Mouse (Mus musculus): Measurements from ENCODE around the gene Slc22a2. TPM values are rescaled to one million over a fixed set of nuclear protein-coding genes. Genes with fewer than 3 reads are reported as not detected.
"Not testable (repeated sequence)": the region's sequence is repeated elsewhere in the genome, so short reads cannot be mapped to it uniquely, and the experiment has no call there.

Gene Slc22a2
- 55.6 and 65.6 TPM in 2 replicates for polyA plus RNA-seq (2015; fragmentation: Nextera tagmentation; extraction: Ambion mirVana)

GRCm38 (mm10) chr17:12583991-12584390, at the start of gene Slc22a2:
Gene Slc22a2, plus strand, starts transcription at chr17:12584132.
- Histone ChIP-seq H3K4me2 (ENCODE audit: low read length) (peak within 1 kb of the TSS; percentile 15; the same call in 1 of the 2 replicates), H3K27ac (peak within 1 kb of the TSS; percentile 31; the same call in 1 of the 2 replicates), H3K4me1 (replicated peaks; ENCODE audit: insufficient read depth, low read length) (no peaks in the 10 kb centered on the region), H3K36me3 (ENCODE audit: insufficient read depth, low read length) (no peaks in the 10 kb centered on the region), H3K9me3 (replicated peaks; ENCODE audit: low read length) (no peaks in the 10 kb centered on the region), H3K27me3 (ENCODE audit: insufficient read depth, low read length) (no peaks in the 10 kb centered on the region), H3K4me3 (replicated peaks; ENCODE audit: low read depth, low read length) (no peak within 1 kb of the TSS), H3K9ac (ENCODE audit: low read depth, low read length) (no peak within 1 kb of the TSS)
- DNase-seq (ENCODE audit: low spot score) (peak; percentile 10), ATAC-seq (replicated peaks; ENCODE audit: low FRiP score, low read depth) (peak; percentile 59; the same call in 1 of the 2 replicates)
- 35% methylated on average over 10 of the region's 10 CpGs for WGBS
- no peak for TF ChIP-seq CTCF (IDR thresholded peaks at IDR 0.05; ENCODE audit: low read depth)

DNA sequence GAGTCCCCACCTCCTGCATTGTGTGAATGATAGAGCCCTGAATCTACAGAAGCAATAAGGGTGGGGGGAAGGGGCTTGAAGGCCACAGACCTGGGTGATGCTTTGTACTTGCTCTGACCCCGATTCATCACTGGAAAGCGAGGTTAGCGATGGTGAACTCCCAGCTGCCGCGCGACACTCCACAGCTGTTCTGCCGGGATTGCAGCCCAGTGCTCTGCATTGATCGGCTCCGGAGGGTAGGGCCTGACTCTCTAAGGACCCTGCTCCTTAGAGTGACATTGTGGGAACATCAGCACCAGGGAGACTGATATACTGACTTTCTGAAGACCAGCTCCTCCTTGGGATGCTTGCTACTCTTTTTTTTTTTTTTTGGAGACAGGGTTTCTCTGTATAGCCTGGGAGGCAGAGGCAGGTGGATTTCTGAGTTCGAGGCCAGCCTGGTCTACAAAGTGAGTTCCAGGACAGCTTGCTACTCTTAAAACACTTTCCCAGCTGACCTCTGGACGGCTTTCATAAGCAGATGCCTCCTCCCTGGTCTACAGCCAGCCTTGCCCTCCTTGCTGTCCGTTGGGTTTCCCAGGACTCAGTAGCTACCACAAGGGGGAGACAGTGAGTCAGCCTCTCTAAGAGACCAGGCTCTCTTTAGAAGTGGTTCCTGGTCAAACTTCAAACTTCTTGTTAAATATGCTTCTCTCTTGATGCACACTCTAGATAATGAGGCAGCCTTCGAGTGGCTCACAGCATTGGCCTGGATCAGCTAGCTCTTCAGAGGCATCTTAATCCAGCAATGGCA, 49.4 kb upstream of the Slc22a2 start:
- no peaks in the 10 kb centered on the region for H3K9me3 ChIP-seq (replicated peaks; ENCODE audit: low read length)
- no peak overlapping the region for H3K4me3 ChIP-seq (replicated peaks; ENCODE audit: low read depth, low read length)
- WGBS = 27% methylated on average over 13 of the region's 13 CpGs
- TF ChIP-seq CTCF (IDR thresholded peaks at IDR 0.05; ENCODE audit: low read depth) = peak; percentile 86
- DNase-seq (ENCODE audit: low spot score) = peak; percentile 85
- no peaks in the 10 kb centered on the region for H3K4me1 ChIP-seq (replicated peaks; ENCODE audit: insufficient read depth, low read length)
- no peaks in the 10 kb centered on the region for H3K27me3 ChIP-seq (ENCODE audit: insufficient read depth, low read length)
- no peak for ATAC-seq (replicated peaks; ENCODE audit: low FRiP score, low read depth)
- no peak overlapping the region for H3K9ac ChIP-seq (ENCODE audit: low read depth, low read length)
- H3K27ac ChIP-seq = no peak overlapping the region
- no peak overlapping the region for H3K4me2 ChIP-seq (ENCODE audit: low read length)
- no peaks in the 10 kb centered on the region for H3K36me3 ChIP-seq (ENCODE audit: insufficient read depth, low read length)

DNA sequence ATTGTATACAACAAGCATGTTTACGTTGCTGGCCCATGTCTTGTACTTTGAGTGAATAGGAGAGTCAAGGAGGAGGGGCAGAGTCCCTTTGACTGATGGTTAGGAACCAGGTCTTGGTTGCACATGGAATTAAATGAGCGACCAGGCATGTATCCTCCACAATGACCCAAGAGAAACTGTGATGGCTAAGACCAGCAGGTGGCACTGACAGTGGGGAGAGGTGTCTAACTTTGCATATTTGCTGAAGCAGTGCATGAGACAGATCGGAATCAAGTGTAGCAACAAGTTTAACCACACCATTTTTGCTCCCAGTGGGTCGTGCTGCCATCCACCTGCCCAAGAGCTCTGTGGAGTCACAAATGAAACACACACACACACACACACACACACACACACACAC, 21.7 kb upstream of the Slc22a2 start:
- ATAC-seq (replicated peaks; ENCODE audit: low FRiP score, low read depth) (no peak), DNase-seq (ENCODE audit: low spot score) (peak; percentile 14)
- no peaks in the 10 kb centered on the region for H3K36me3 ChIP-seq (ENCODE audit: insufficient read depth, low read length)
- no peaks in the 10 kb centered on the region for H3K9me3 ChIP-seq (replicated peaks; ENCODE audit: low read length)
- H3K27ac ChIP-seq = no peak overlapping the region
- WGBS = 77% methylated on average over 4 of the region's 4 CpGs
- no peaks in the 10 kb centered on the region for H3K4me1 ChIP-seq (replicated peaks; ENCODE audit: insufficient read depth, low read length)
- H3K4me3 ChIP-seq (replicated peaks; ENCODE audit: low read depth, low read length) = no peak overlapping the region
- no peak overlapping the region for H3K9ac ChIP-seq (ENCODE audit: low read depth, low read length)
- peak; percentile 59 for TF ChIP-seq CTCF (IDR thresholded peaks at IDR 0.05; ENCODE audit: low read depth)
- no peaks in the 10 kb centered on the region for H3K27me3 ChIP-seq (ENCODE audit: insufficient read depth, low read length)
- H3K4me2 ChIP-seq (ENCODE audit: low read length) = no peak overlapping the region

DNA sequence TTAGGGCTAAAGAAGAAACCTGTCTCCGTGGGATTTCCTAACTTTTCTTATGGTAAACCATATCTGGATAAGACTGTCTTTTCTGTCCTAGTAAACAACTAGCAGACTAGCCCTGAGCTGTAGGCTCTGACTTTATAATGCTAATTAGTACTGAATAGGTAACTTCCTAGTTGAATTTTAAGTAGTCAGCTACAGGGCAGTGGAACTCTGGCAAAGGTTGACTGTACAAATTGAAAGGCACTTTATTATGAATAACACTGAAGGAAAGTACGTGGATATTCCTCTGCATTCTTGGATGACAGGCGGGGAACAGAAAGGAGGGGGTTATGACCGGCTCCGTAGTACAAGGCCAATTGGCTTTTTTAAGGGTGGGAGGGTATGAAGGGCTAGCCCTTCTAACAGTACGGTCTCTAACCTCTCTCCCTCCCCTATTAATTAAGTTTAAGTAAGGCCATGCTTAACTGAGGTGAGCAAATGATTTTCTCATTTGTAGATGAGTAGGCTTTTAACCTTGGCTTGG, 19.4 kb upstream of the Slc22a2 start:
- H3K9ac ChIP-seq (ENCODE audit: low read depth, low read length); H3K4me1 ChIP-seq (replicated peaks; ENCODE audit: insufficient read depth, low read length); H3K9me3 ChIP-seq (replicated peaks; ENCODE audit: low read length); ATAC-seq (replicated peaks; ENCODE audit: low FRiP score, low read depth); H3K4me2 ChIP-seq (ENCODE audit: low read length); H3K36me3 ChIP-seq (ENCODE audit: insufficient read depth, low read length); DNase-seq (ENCODE audit: low spot score); H3K27ac ChIP-seq; H3K4me3 ChIP-seq (replicated peaks; ENCODE audit: low read depth, low read length); H3K27me3 ChIP-seq (ENCODE audit: insufficient read depth, low read length): not testable (repeated sequence)
- WGBS = 65% methylated on average over 6 of the region's 6 CpGs

GRCm38 (mm10) chr17:12565443-12565842, 18.5 kb upstream of the Slc22a2 start:
- Histone ChIP-seq H3K4me1 (replicated peaks; ENCODE audit: insufficient read depth, low read length) (no peaks in the 10 kb centered on the region), H3K27ac (no peak overlapping the region), H3K9me3 (replicated peaks; ENCODE audit: low read length) (no peaks in the 10 kb centered on the region), H3K27me3 (ENCODE audit: insufficient read depth, low read length) (no peaks in the 10 kb centered on the region), H3K36me3 (ENCODE audit: insufficient read depth, low read length) (no peaks in the 10 kb centered on the region), H3K4me2 (ENCODE audit: low read length) (no peak overlapping the region), H3K4me3 (replicated peaks; ENCODE audit: low read depth, low read length) (no peak overlapping the region), H3K9ac (ENCODE audit: low read depth, low read length) (no peak overlapping the region)
- no peak for TF ChIP-seq CTCF (IDR thresholded peaks at IDR 0.05; ENCODE audit: low read depth)
- ATAC-seq (replicated peaks; ENCODE audit: low FRiP score, low read depth) (no peak), DNase-seq (ENCODE audit: low spot score) (no peak)
- 86% methylated on average over 6 of the region's 6 CpGs for WGBS

DNA sequence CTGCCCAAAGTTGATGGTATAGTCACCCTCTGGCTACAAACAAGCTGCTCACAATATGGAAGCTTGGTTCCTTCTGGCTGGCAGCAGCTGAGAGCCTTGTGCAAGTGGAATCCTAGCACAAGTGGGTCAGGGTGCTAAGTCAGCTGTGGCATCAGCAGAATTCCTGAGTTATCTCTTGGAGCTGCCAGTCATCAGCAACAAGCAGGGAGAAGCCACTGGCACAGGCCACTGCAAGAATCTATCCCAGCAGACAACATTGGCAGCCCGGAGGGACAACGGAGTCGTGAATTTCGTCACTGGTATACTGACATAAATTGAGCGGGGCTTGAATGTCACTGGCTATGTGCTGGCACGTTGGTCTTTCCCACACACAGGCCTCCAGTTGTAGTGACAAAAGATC, 12.6 kb upstream of the Slc22a2 start:
- no peak overlapping the region for H3K4me2 ChIP-seq (ENCODE audit: low read length)
- no peak for TF ChIP-seq CTCF (IDR thresholded peaks at IDR 0.05; ENCODE audit: low read depth)
- H3K27me3 ChIP-seq (ENCODE audit: insufficient read depth, low read length) = no peaks in the 10 kb centered on the region
- WGBS = 72% methylated on average over 6 of the region's 6 CpGs
- ATAC-seq (replicated peaks; ENCODE audit: low FRiP score, low read depth) (no peak; the same call in 1 of the 2 replicates), DNase-seq (ENCODE audit: low spot score) (no peak)
- no peak overlapping the region for H3K27ac ChIP-seq
- no peak overlapping the region for H3K4me3 ChIP-seq (replicated peaks; ENCODE audit: low read depth, low read length)
- H3K9ac ChIP-seq (ENCODE audit: low read depth, low read length) = no peak overlapping the region
- H3K4me1 ChIP-seq (replicated peaks; ENCODE audit: insufficient read depth, low read length) = no peaks in the 10 kb centered on the region
- H3K9me3 ChIP-seq (replicated peaks; ENCODE audit: low read length) = no peaks in the 10 kb centered on the region
- H3K36me3 ChIP-seq (ENCODE audit: insufficient read depth, low read length) = no peaks in the 10 kb centered on the region
